Mouse (Mus musculus) G1E (cell line): Measurements from ENCODE around the gene Fam161b.

Experiments
- CTCF ChIP-seq: IDR thresholded peaks from 2 replicates; pipeline ENCODE4 v1.5.1; 2012; ENCODE audit warnings: low read depth, low read length, inconsistent platforms, mixed read lengths
- GATA1 ChIP-seq: IDR thresholded peaks from 2 replicates; pipeline ENCODE4 v1.6.1; 2012; ENCODE audit warnings: borderline replicate concordance, low read length, inconsistent platforms, mixed read lengths
- GATA2 ChIP-seq: IDR thresholded peaks from 2 replicates; pipeline ENCODE4 v1.6.1; 2012; ENCODE audit warnings: low read depth, low read length, inconsistent platforms, borderline replicate concordance
- POLR2AphosphoS5 ChIP-seq: IDR thresholded peaks from 2 replicates; pipeline ENCODE4 v1.6.1; 2012; ENCODE audit warnings: low read depth, low read length, inconsistent platforms; ENCODE audit not compliant: insufficient replicate concordance
- TAL1 ChIP-seq: conservative IDR thresholded peaks from 2 replicates; pipeline ENCODE4 v1.6.1; 2012; ENCODE audit warnings: low read depth, low read length, inconsistent platforms, mixed read lengths

DNA sequence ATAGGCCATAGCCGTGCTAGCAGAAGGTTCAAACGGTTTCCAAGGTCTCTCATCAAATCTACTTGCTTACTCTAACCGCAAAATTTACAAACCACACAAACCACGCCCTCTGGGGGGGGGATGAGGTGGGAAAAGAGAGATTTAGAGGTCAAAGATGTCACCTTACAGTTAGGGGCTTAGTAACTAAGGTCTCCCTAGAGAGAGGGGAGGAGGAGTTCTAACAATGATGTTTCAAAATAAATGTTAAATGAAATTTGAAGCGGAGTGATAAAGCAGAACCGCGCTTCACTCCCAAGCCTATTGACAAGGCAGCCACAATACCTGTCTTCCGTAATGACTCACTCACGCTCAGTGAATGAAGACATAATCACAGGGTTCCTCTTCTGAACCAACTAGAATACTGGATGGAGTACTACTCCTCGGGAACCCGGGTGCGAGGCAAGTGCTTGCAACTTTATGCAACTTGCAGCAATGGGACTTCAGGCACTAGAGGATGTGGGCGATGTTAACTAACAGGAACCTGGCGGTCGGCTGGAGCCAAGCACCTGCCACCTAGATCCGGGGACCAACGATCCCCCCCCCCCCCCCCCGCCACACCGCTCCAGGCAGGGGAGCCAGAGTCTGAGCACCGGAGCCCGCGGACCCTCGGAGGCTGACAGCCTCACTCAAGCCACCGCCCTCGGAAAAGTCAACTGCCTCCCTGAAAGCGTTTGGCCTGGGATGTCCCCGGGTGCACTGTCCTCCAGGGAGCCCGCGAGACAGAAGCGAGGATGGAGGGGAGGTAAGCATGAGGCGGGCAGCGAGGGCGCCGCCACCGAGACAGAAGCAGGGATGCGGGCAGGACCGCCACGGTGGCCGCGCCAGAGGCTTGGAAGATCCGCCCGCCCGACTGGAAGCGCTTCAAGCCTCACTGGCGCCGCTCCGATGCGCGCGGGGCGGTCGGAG, 46.5 kb upstream of the Fam161b start:
- TF ChIP-seq TAL1 (no peak), GATA1 (no peak), CTCF (no peak), POLR2AphosphoS5 (no peak), GATA2 (no peak)
